9 mouse cellular contexts compared by ENCODE assay signal in genomic region chr17:87797688-87798291, GRCm38 (mm10). TPM values are rescaled to one million over a fixed set of nuclear protein-coding genes. Genes with fewer than 3 reads are reported as not detected.
A peak's percentile ranks its signal among the peaks of the same experiment; 100 is the strongest.
DNase-seq lines count a peak whose midpoint lies in the region; ATAC-seq and TF ChIP-seq lines count a peak whose summit lies in the region.
"Had no signal": no experiment of that assay in that cellular context is flagged by ENCODE, and none has a peak within 500 bp of the region (broad histone marks: within the 10 kb centered on the region; RNA-seq: fewer than 3 reads in every experiment).

Gene Kcnk12 (minus strand): TSS chr17:87797994.

- H3K4me1 ChIP-seq in cortical plate, adult 2 months (ENCODE audit: control insufficient read depth, insufficient read depth, low read length), result peaks cover 4% of the 10 kb centered on the region; the same call in 1 of the 2 replicates
- 0 out of 2 replicates have a peak, but pooled peaks cover 9% of the 10 kb centered on the region for H3K4me1 ChIP-seq in heart, postnatal 0 days (ENCODE audit: control insufficient read depth, insufficient read depth)
- no peaks in the 10 kb centered on the region for H3K4me1 ChIP-seq in liver, embryonic 16.5 days (ENCODE audit: control insufficient read depth, low read depth, low read length)

- no peak for TF ChIP-seq EP300 in heart, postnatal 0 days (IDR thresholded peaks at IDR 0.05; ENCODE audit: low read depth)

- TF ChIP-seq CTCF in cortical plate, adult 2 months (IDR thresholded peaks at IDR 0.05; ENCODE audit: extremely low read depth, insufficient read depth, low read length), result no peak
- TF ChIP-seq CTCF in heart, postnatal 0 days (IDR thresholded peaks at IDR 0.05; ENCODE audit: low read depth), result peak; percentile 8; the same call in 1 of the 2 replicates

- peak within 1 kb of the TSS; percentile 48 for H3K4me3 ChIP-seq in cortical plate, adult 2 months (ENCODE audit: insufficient read depth, low read length)
- peak within 1 kb of the TSS; percentile 42 for H3K4me3 ChIP-seq in heart, postnatal 0 days (ENCODE audit: low read depth, low read length)
- H3K4me3 ChIP-seq in liver, embryonic 16.5 days (ENCODE audit: low read depth, low read length), result peak within 1 kb of the TSS; percentile 37

- under 1% methylated on average over 44 of the region's 46 CpGs for WGBS in heart, postnatal 0 days
- under 1% methylated on average over 44 of the region's 46 CpGs for WGBS in liver, embryonic 16.5 days (ENCODE audit: insufficient replicate concordance)

- H3K9ac ChIP-seq in heart, postnatal 0 days (replicated peaks; ENCODE audit: low read depth, low read length), result no peak within 1 kb of the TSS
- H3K9ac ChIP-seq in liver, embryonic 16.5 days (ENCODE audit: low read depth, low read length), result no peak within 1 kb of the TSS

- no peaks in the 10 kb centered on the region for H3K36me3 ChIP-seq in heart, postnatal 0 days (replicated peaks; ENCODE audit: control insufficient read depth, insufficient read depth, low read length)
- H3K36me3 ChIP-seq in liver, embryonic 16.5 days (ENCODE audit: control insufficient read depth, insufficient read depth), result no peaks in the 10 kb centered on the region

- H3K4me2 ChIP-seq in heart, postnatal 0 days (ENCODE audit: low read depth, low read length), result peak within 1 kb of the TSS; percentile 54
- peak within 1 kb of the TSS; percentile 57 for H3K4me2 ChIP-seq in liver, embryonic 16.5 days (ENCODE audit: low read depth, low read length)

- H3K9me3 ChIP-seq in heart, postnatal 0 days (replicated peaks; ENCODE audit: control insufficient read depth, low read length), result no peaks in the 10 kb centered on the region
- no peaks in the 10 kb centered on the region for H3K9me3 ChIP-seq in liver, embryonic 16.5 days (replicated peaks; ENCODE audit: control insufficient read depth, low read length)

- H3K27ac ChIP-seq in cortical plate, adult 2 months (ENCODE audit: insufficient read depth, low read length), result peak within 1 kb of the TSS; percentile 70
- no peak within 1 kb of the TSS for H3K27ac ChIP-seq in heart, postnatal 0 days (ENCODE audit: low read depth)
- H3K27ac ChIP-seq in liver, embryonic 16.5 days (ENCODE audit: low read length), result no peak within 1 kb of the TSS

- DNase-seq in ovary, adult 18-20 months (ENCODE audit: low spot score), result peak; percentile 12
- no peak for DNase-seq in ovary, postnatal 14 days (ENCODE audit: low spot score)
- no peak for DNase-seq in heart, postnatal 0 days (ENCODE audit: low spot score)
- DNase-seq in kidney, postnatal 4 days, result peak; percentile 58 to 73
- peak; percentile 80 to 83 for DNase-seq in right cerebral cortex, adult 2 months (ENCODE audit: low spot score in 2 of 2)
- no peak for DNase-seq in spleen, postnatal 10 days (ENCODE audit: low spot score in 2 of 2)

- peaks cover 61% of the 10 kb centered on the region for H3K27me3 ChIP-seq in heart, postnatal 0 days (ENCODE audit: control insufficient read depth, insufficient read depth, low read length)
- H3K27me3 ChIP-seq in liver, embryonic 16.5 days (ENCODE audit: control insufficient read depth, insufficient read depth, low read depth, low read length), result peaks cover 50% of the 10 kb centered on the region

- TF ChIP-seq POLR2A in cortical plate, adult 2 months (IDR thresholded peaks at IDR 0.05; ENCODE audit: extremely low read depth, insufficient read depth, low read length), result peak; percentile 72

- ATAC-seq in heart, postnatal 0 days (ENCODE audit: insufficient read depth, low read depth), result no peak
- ATAC-seq in liver, embryonic 16.5 days (ENCODE audit: low read depth), result peak; percentile 41

RNA-seq across cellular contexts. Expression of gene Kcnk12, which starts in this region (rescaled TPM):
- 14.3 and 16.2 TPM in 2 replicates for polyA plus RNA-seq in cortical plate, adult 2 months (2012; rRNA removed)
- total RNA-seq in heart, postnatal 0 days (2014; rRNA removed; ENCODE audit: low replicate concordance), result not detected in 2 replicates
- not detected in 2 replicates for polyA plus RNA-seq in heart, postnatal 0 days (2015; fragmentation: Nextera tagmentation; extraction: Ambion mirVana)
- 0.25 and 0.29 TPM in 2 replicates for polyA plus RNA-seq in liver, embryonic 16.5 days (2015; fragmentation: Nextera tagmentation; extraction: Ambion mirVana)
- total RNA-seq: neutrophil, adult 5-6 weeks had no signal

Comparison
In these comparisons a context has a peak if more than half of its experiments do, and no peak if none do; other contexts are left out.
1. RNA of gene Kcnk12 (polyA plus RNA-seq): 14.3 to 16.2 TPM in cortical plate, adult 2 months; 0.25 to 0.29 TPM in liver, embryonic 16.5 days and not detected in heart, postnatal 0 days; every median in the first group is over 10 times any median in the second.
2. DNase-seq: peak in ovary, adult 18-20 months (single experiment), kidney, postnatal 4 days (2 of 2) and right cerebral cortex, adult 2 months (2 of 2); none in ovary, postnatal 14 days (single experiment), heart, postnatal 0 days (single experiment) and spleen, postnatal 10 days (0 of 2).
3. Peak in ATAC-seq, H3K4me3 ChIP-seq and H3K4me2 ChIP-seq in liver, embryonic 16.5 days; RNA of the gene not detected or under 1 TPM.
4. Peak in every context shown above with its lines, with median percentiles within 50 percentile points of each other: H3K4me3 ChIP-seq.